Mouse (Mus musculus) hindbrain, postnatal 0 days (tissue): ENCODE measurements at regions not wholly inside any gene's neighbourhood (a gene's known extent, or its start where the extent isn't known, plus 50 kb on each side); places are given as distances from the start of the nearest gene placed in this dataset.

ENCODE experiments used
- ATAC-seq: fragments of 200-750 bp; cut with Nextera tagmentation; 2 replicates; pipeline ENCODE4 v1.8.0; 2017; ENCODE audit warnings: mild to moderate bottlenecking, moderate TSS enrichment, moderate library complexity
- DNase-seq: peaks from one replicate; pipeline ENCODE4 v3.0.0-alpha.2; 2015; ENCODE audit warnings: low spot score
- H3K27ac ChIP-seq: fragments of 300-500 bp; sonication (generic); 2 replicates; pipeline ENCODE4 v1.5.1; 2014; ENCODE audit warnings: mild to moderate bottlenecking
- H3K27me3 ChIP-seq: fragments of 300-500 bp; sonication (generic); 2 replicates; pipeline ENCODE4 v1.6.1; 2014; ENCODE audit warnings: low read length, mixed read lengths; ENCODE audit not compliant: insufficient read depth
- H3K36me3 ChIP-seq: fragments of 300-500 bp; sonication (generic); 2 replicates; pipeline ENCODE4 v1.6.1; 2014; ENCODE audit warnings: low read length, mixed read lengths; ENCODE audit not compliant: insufficient read depth
- H3K4me1 ChIP-seq: fragments of 300-500 bp; sonication (generic); 2 replicates; pipeline ENCODE4 v1.6.1; 2014; ENCODE audit warnings: antibody characterized with exemption, low read length, mixed read lengths; ENCODE audit not compliant: insufficient read depth
- H3K4me2 ChIP-seq: fragments of 300-500 bp; sonication (generic); 2 replicates; pipeline ENCODE4 v1.6.1; 2014; ENCODE audit warnings: low read depth, mild to moderate bottlenecking, low read length, moderate library complexity, mixed read lengths
- H3K4me3 ChIP-seq: fragments of 300-500 bp; sonication (generic); 2 replicates; pipeline ENCODE4 v1.5.1; 2014; ENCODE audit warnings: low read length
- H3K9ac ChIP-seq: fragments of 300-500 bp; sonication (generic); replicated peaks from 2 replicates; pipeline ENCODE4 v1.6.1; 2014; ENCODE audit warnings: mild to moderate bottlenecking, low read length, moderate library complexity, mixed read lengths
- H3K9me3 ChIP-seq: fragments of 300-500 bp; sonication (generic); 2 replicates; pipeline ENCODE4 v1.6.1; 2016; ENCODE audit warnings: low read length, mixed read lengths
- CTCF ChIP-seq: IDR thresholded peaks from 2 replicates; pipeline ENCODE4 v1.5.1; 2016; ENCODE audit warnings: antibody characterized with exemption, control low read depth, low read depth
- WGBS: fragments of 180-500 bp; shearing (Covaris S2); extraction: QIAGEN DNeasy Blood & Tissue Kit; methylation state at CpG from one replicate; pipeline ENCODE4 v1.1.7; 2014; 5-methylcytosine and 5-hydroxymethylcytosine counted together

GRCm38 (mm10) chr2:80717979-80718378, 100.9 kb downstream of the Nup35 start:
- no peak overlapping the region for H3K4me2 ChIP-seq
- no peaks in the 10 kb centered on the region for H3K4me1 ChIP-seq
- no peaks in the 10 kb centered on the region for H3K9me3 ChIP-seq
- no peak for TF ChIP-seq CTCF
- no peak overlapping the region for H3K27ac ChIP-seq
- DNase-seq, result no peak
- no peak for ATAC-seq
- no peaks in the 10 kb centered on the region for H3K36me3 ChIP-seq
- WGBS, result 64% methylated on average over 2 of the region's 2 CpGs
- H3K27me3 ChIP-seq, result no peaks in the 10 kb centered on the region
- no peak overlapping the region for H3K4me3 ChIP-seq
- H3K9ac ChIP-seq, result no peak overlapping the region

- no peak overlapping the region for H3K27ac ChIP-seq
- TF ChIP-seq CTCF, result no peak
- no peaks in the 10 kb centered on the region for H3K9me3 ChIP-seq
- H3K4me2 ChIP-seq, result no peak overlapping the region
- no peaks in the 10 kb centered on the region for H3K27me3 ChIP-seq
- 61% methylated on average over 5 of the region's 5 CpGs for WGBS
- no peak for ATAC-seq
- no peak overlapping the region for H3K4me3 ChIP-seq
- no peak overlapping the region for H3K9ac ChIP-seq
- H3K4me1 ChIP-seq, result no peaks in the 10 kb centered on the region
- DNase-seq, result no peak
- H3K36me3 ChIP-seq, result no peaks in the 10 kb centered on the region
Observed at GRCm38 (mm10) chr2:80724085-80724484, 107.0 kb downstream of the Nup35 start.

DNA sequence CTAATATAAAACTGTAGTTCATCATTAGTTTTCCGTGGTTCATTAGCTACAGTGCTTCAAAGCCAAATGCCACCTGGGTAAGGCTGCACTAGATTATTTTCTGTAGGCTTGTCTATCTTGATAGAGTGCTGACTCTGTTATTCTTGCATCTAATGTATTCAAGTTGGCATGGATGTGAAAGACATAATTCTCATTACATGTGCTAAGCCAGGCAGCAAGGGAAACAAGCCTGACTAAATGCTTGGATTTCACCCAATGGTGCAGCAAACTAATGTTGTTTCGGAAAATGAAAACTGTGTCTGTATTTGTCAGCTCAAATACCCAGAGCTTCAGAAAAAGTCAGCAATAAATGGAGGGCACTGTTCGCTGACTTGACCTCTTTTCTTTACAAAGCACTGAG, 114.3 kb downstream of the Nup35 start:
- no peak overlapping the region for H3K9ac ChIP-seq
- no peaks in the 10 kb centered on the region for H3K36me3 ChIP-seq
- 52% methylated on average over 3 of the region's 3 CpGs for WGBS
- DNase-seq (peak; percentile 58), ATAC-seq (peak; percentile 77; the same call in 1 of the 2 replicates)
- no peak overlapping the region for H3K4me2 ChIP-seq
- H3K4me3 ChIP-seq, result no peak overlapping the region
- H3K4me1 ChIP-seq, result no peaks in the 10 kb centered on the region
- no peak for TF ChIP-seq CTCF
- H3K9me3 ChIP-seq, result no peaks in the 10 kb centered on the region
- H3K27ac ChIP-seq, result peak overlapping the region; percentile 32; the same call in 1 of the 2 replicates
- no peaks in the 10 kb centered on the region for H3K27me3 ChIP-seq

- TF ChIP-seq CTCF, result no peak
- no peak overlapping the region for H3K4me3 ChIP-seq
- H3K27me3 ChIP-seq, result no peaks in the 10 kb centered on the region
- H3K4me1 ChIP-seq, result no peaks in the 10 kb centered on the region
- H3K4me2 ChIP-seq, result no peak overlapping the region
- H3K9ac ChIP-seq, result no peak overlapping the region
- H3K36me3 ChIP-seq, result no peaks in the 10 kb centered on the region
- ATAC-seq (no peak), DNase-seq (no peak)
- no peaks in the 10 kb centered on the region for H3K9me3 ChIP-seq
- no peak overlapping the region for H3K27ac ChIP-seq
- 71% methylated on average over 6 of the region's 6 CpGs for WGBS
Observed at GRCm38 (mm10) chr2:80746737-80747136, 129.7 kb downstream of the Nup35 start.

DNA sequence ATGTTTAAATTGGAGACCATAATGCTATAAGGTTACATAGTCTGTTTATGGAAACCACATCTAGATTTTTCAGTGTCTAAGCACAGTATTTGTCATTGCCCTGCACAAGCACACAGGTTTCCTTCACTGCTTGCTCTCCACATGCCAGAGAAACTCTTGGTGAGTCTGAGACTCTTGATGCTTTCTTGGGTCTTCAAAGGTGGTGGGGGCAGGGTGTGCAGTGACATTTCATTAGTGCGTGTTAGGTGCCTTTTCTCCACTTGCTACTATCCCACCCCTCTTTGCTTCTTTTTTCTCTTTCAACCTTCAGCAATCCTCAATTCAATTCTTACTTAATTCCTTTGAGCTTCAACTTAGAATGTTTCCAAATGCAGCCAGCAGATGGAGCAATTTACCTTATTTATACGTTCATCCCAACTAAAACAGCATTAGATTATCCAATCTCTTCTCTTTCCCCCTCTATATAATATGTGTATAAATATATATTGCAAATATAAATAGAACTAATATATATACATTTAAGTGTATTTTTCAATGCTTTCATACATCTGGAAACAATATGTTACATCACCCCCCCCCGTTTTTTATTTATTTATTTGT, 145.1 kb downstream of the Nup35 start:
- TF ChIP-seq CTCF, result peak; percentile 68
- WGBS, result 36% methylated on average over 3 of the region's 3 CpGs
- 0 out of 2 replicates have a peak, but pooled peaks have one; percentile 27 for ATAC-seq
- Histone ChIP-seq H3K4me3 (no peak overlapping the region), H3K36me3 (no peaks in the 10 kb centered on the region), H3K9me3 (no peaks in the 10 kb centered on the region), H3K9ac (no peak overlapping the region), H3K4me2 (no peak overlapping the region), H3K27me3 (no peaks in the 10 kb centered on the region), H3K4me1 (no peaks in the 10 kb centered on the region), H3K27ac (no peak overlapping the region)
- DNase-seq, result peak; percentile 91

- DNase-seq, result no peak
- TF ChIP-seq CTCF, result no peak
Observed at GRCm38 (mm10) chr2:80771176-80771575, 154.1 kb downstream of the Nup35 start.

GRCm38 (mm10) chr2:80772455-80772854, 155.4 kb downstream of the Nup35 start:
- peak; percentile 70; the same call in 1 of the 2 replicates for ATAC-seq

More at GRCm38 (mm10) chr2:80771176-80771575, 154.1 kb downstream of the Nup35 start:
- WGBS, result 65% methylated on average over 5 of the region's 5 CpGs
- H3K9me3 ChIP-seq, result no peaks in the 10 kb centered on the region
- H3K27me3 ChIP-seq, result no peaks in the 10 kb centered on the region
- no peaks in the 10 kb centered on the region for H3K4me1 ChIP-seq
- no peak overlapping the region for H3K27ac ChIP-seq
- H3K4me3 ChIP-seq, result no peak overlapping the region
- no peaks in the 10 kb centered on the region for H3K36me3 ChIP-seq
- H3K9ac ChIP-seq, result no peak overlapping the region
- no peak overlapping the region for H3K4me2 ChIP-seq
- ATAC-seq, result no peak

More at GRCm38 (mm10) chr2:80772455-80772854, 155.4 kb downstream of the Nup35 start:
- DNase-seq, result peak; percentile 56
- WGBS, result 59% methylated on average over 3 of the region's 3 CpGs
- H3K4me3 ChIP-seq, result no peak overlapping the region
- no peaks in the 10 kb centered on the region for H3K4me1 ChIP-seq
- no peak overlapping the region for H3K27ac ChIP-seq
- peak; percentile 32 for TF ChIP-seq CTCF
- H3K4me2 ChIP-seq, result no peak overlapping the region
- H3K36me3 ChIP-seq, result no peaks in the 10 kb centered on the region
- H3K9ac ChIP-seq, result no peak overlapping the region
- H3K27me3 ChIP-seq, result no peaks in the 10 kb centered on the region
- H3K9me3 ChIP-seq, result no peaks in the 10 kb centered on the region
